ENCODE assay signal across 26 mouse cellular contexts in genomic region chr10:61305928-61306590, GRCm38 (mm10). TPM values are rescaled to one million over a fixed set of nuclear protein-coding genes. Genes with fewer than 3 reads are reported as not detected.
DNase-seq lines count a peak whose midpoint lies in the region; ATAC-seq and TF ChIP-seq lines count a peak whose summit lies in the region.
"Had no signal": no experiment of that assay in that cellular context is flagged by ENCODE, and none has a peak within 500 bp of the region (broad histone marks: within the 10 kb centered on the region; RNA-seq: fewer than 3 reads in every experiment).

No protein-coding gene starts in this region.

- intact Hi-C loops in heart, adult 2 months (cut with DNase I) = no loop called here

- no peak for TF ChIP-seq POLR2A in spleen, adult 2 months (IDR thresholded peaks at IDR 0.05; ENCODE audit: low read depth, low read length)
- TF ChIP-seq POLR2A in heart, adult 2 months (IDR thresholded peaks at IDR 0.05; ENCODE audit: insufficient read depth, low read depth, low read length) = no peak

- DNase-seq in spleen, adult 2 months (ENCODE audit: low read depth in 1 of 2, low spot score in 2 of 2) = peak; percentile 17 to 46
- DNase-seq in spleen, postnatal 10 days (ENCODE audit: low spot score in 2 of 2) = no peak
- DNase-seq in kidney, adult 11 months = no peak
- DNase-seq in heart, adult 2 months = no peak
- DNase-seq in layer of hippocampus, adult 18-20 months (ENCODE audit: low spot score in 2 of 2) = no peak
- no peak for DNase-seq in embryo, embryonic 11 days
- DNase-seq: adrenal gland, adult 2 months; cerebellum, adult 11-12 months; gastrocnemius, postnatal 36 days; heart, postnatal 10 days; kidney, adult 2 months; kidney, postnatal 25 days; lung, postnatal 14 days; retina, postnatal 1 day had no signal

- TF ChIP-seq EP300 in heart, adult 2 months (IDR thresholded peaks at IDR 0.05; ENCODE audit: insufficient read depth, low read depth, low read length) = no peak

- no peak overlapping the region for H3K4me3 ChIP-seq in spleen, adult 2 months (ENCODE audit: extremely low read depth, insufficient read depth, insufficient read length)
- no peak overlapping the region for H3K4me3 ChIP-seq in heart, adult 2 months
- H3K4me3 ChIP-seq: forebrain, embryonic 12.5 days; heart, embryonic 10.5 days; liver, embryonic 15.5 days; neural tube, embryonic 15.5 days; stomach, embryonic 15.5 days had no signal

- peak overlapping the region; percentile 24; the same call in 1 of the 2 replicates for H3K27ac ChIP-seq in spleen, adult 2 months (ENCODE audit: insufficient read depth, low read length)
- H3K27ac ChIP-seq in heart, adult 2 months = no peak overlapping the region
- H3K27ac ChIP-seq: forebrain, embryonic 12.5 days; heart, embryonic 10.5 days; liver, embryonic 15.5 days; neural tube, embryonic 15.5 days; stomach, embryonic 15.5 days had no signal

- no peaks in the 10 kb centered on the region for H3K36me3 ChIP-seq in spleen, adult 2 months (ENCODE audit: control insufficient read depth, insufficient read depth, low read length)
- H3K36me3 ChIP-seq in heart, adult 2 months (ENCODE audit: control insufficient read depth, insufficient read depth, low read length) = no peaks in the 10 kb centered on the region
- H3K36me3 ChIP-seq: forebrain, embryonic 12.5 days; heart, embryonic 10.5 days; liver, embryonic 15.5 days; neural tube, embryonic 15.5 days; stomach, embryonic 15.5 days had no signal

- peak; percentile 69 to 75 for ATAC-seq in hematopoietic stem cell, adult 5-6 weeks (replicated peaks in 1 of 2; ENCODE audit: insufficient read depth in 1 of 2, low FRiP score in 2 of 2, low TSS enrichment in 1 of 2, low read depth in 1 of 2, poor library complexity in 2 of 2, severe bottlenecking in 2 of 2)
- 0 out of 2 replicates have a peak, but pooled peaks have one; percentile 19 for ATAC-seq in neutrophil, adult 5-6 weeks (ENCODE audit: extremely low read depth, insufficient number of reproducible peaks, low FRiP score, poor library complexity, severe bottlenecking)
- ATAC-seq: hindbrain, embryonic 16.5 days had no signal

- 22% methylated on average over 13 of the region's 13 CpGs for WGBS in spleen, adult 2 months
- 80% methylated on average over 13 of the region's 13 CpGs for WGBS in heart, adult 2 months

- no peak overlapping the region for H3K9ac ChIP-seq in heart, adult 2 months (ENCODE audit: low read depth, low read length)
- H3K9ac ChIP-seq: forebrain, embryonic 12.5 days; liver, embryonic 15.5 days; neural tube, embryonic 15.5 days; stomach, embryonic 15.5 days had no signal

- H3K27me3 ChIP-seq in spleen, adult 2 months (ENCODE audit: control insufficient read depth, insufficient read depth, low read length) = no peaks in the 10 kb centered on the region
- H3K27me3 ChIP-seq in heart, adult 2 months (ENCODE audit: control insufficient read depth, insufficient read depth, low read length) = no peaks in the 10 kb centered on the region
- H3K27me3 ChIP-seq: forebrain, embryonic 12.5 days; liver, embryonic 15.5 days; neural tube, embryonic 15.5 days; stomach, embryonic 15.5 days had no signal

- no peaks in the 10 kb centered on the region; the same call in 1 of the 2 replicates for H3K4me1 ChIP-seq in spleen, adult 2 months (ENCODE audit: control insufficient read depth, insufficient read depth, insufficient read length)
- H3K4me1 ChIP-seq in heart, adult 2 months (ENCODE audit: control insufficient read depth, insufficient read depth, low read length) = no peaks in the 10 kb centered on the region
- H3K4me1 ChIP-seq: forebrain, embryonic 12.5 days; liver, embryonic 15.5 days; neural tube, embryonic 15.5 days; stomach, embryonic 15.5 days had no signal

- no peaks in the 10 kb centered on the region for H3K79me2 ChIP-seq in heart, adult 2 months (replicated peaks; ENCODE audit: control insufficient read depth, insufficient read depth, low read length)

- no peak for TF ChIP-seq CTCF in spleen, adult 2 months (IDR thresholded peaks at IDR 0.05; ENCODE audit: extremely low read depth, insufficient read depth, insufficient read length, insufficient replicate concordance)
- TF ChIP-seq CTCF in heart, adult 2 months (IDR thresholded peaks at IDR 0.05) = no peak

RNA-seq across cellular contexts. Expression of gene Prf1, which starts 8.4 kb away (rescaled TPM):
- polyA plus RNA-seq in spleen, adult 2 months (2012; rRNA removed) = 16.2 and 17.4 TPM in 2 replicates
- 0.31 and 1.0 TPM in 2 replicates for total RNA-seq in hematopoietic stem cell, adult 5-6 weeks (2017)
- total RNA-seq in neutrophil, adult 5-6 weeks (2017) = 5.1 and 5.5 TPM in 2 replicates
- under 1 TPM; 0.23 to 0.32 TPM for total RNA-seq in heart, adult 2 months (2021)
- 0.12 and 1.3 TPM in 2 replicates for polyA plus RNA-seq in heart, adult 2 months (2012; rRNA removed)
- not detected for total RNA-seq in layer of hippocampus, adult 18-20 months (2021)
- total RNA-seq: ES-E14; gastrocnemius, postnatal 36 days; heart, postnatal 10 days; layer of hippocampus, postnatal 10 days; left cerebral cortex, postnatal 10 days had no signal
- polyA plus RNA-seq: forebrain, embryonic 12.5 days; heart, embryonic 10.5 days; hindbrain, embryonic 16.5 days; limb, embryonic 14.5 days; neural tube, embryonic 15.5 days had no signal

RNA-seq across cellular contexts. Expression of gene Adamts14, which starts 32.8 kb away (rescaled TPM):
- polyA plus RNA-seq in spleen, adult 2 months (2012; rRNA removed) = 6.9 and 7.0 TPM in 2 replicates
- total RNA-seq in hematopoietic stem cell, adult 5-6 weeks (2017) = 0.10 and 0.19 TPM in 2 replicates
- 0.61 and 0.93 TPM in 2 replicates for total RNA-seq in neutrophil, adult 5-6 weeks (2017)
- total RNA-seq in heart, adult 2 months (2021) = 1 to 10 TPM in 1 of 2 experiments, under 1 TPM in 1; 0.91 to 1.6 TPM
- 1.2 and 1.3 TPM in 2 replicates for polyA plus RNA-seq in heart, adult 2 months (2012; rRNA removed)
- 1 to 10 TPM; 1.2 to 1.4 TPM for total RNA-seq in layer of hippocampus, adult 18-20 months (2021)

Comparison
In these comparisons a context has a peak if more than half of its experiments do, and no peak if none do; other contexts are left out.
1. DNase-seq: peak in spleen, adult 2 months (2 of 2); none in spleen, postnatal 10 days (0 of 2), kidney, adult 11 months (single experiment), heart, adult 2 months (0 of 2), layer of hippocampus, adult 18-20 months (0 of 2) and embryo, embryonic 11 days (single experiment).